Mouse (Mus musculus) left cerebral cortex, postnatal 4 days (tissue): Measurements from ENCODE around the gene Krtap9-5. TPM values are rescaled to one million over a fixed set of nuclear protein-coding genes. Genes with fewer than 3 reads are reported as not detected.

Source experiments
- total RNA-seq, 2 experiments: library from RNA; stranded (reverse); gene quantifications; 2 replicates each; pipeline ENCODE4 v1.2.3; 2021

Krtap9-5 gene
- total RNA-seq, 2 experiments from 2014 or later = not detected

Other genes with a start within 250 kb of the Krtap9-5 start
- not detected for gene Gm14180, start 214.2 kb upstream of the Krtap9-5 start, total RNA-seq
- gene Gm11595, start 175.6 kb upstream of the Krtap9-5 start, total RNA-seq = not detected
- not detected for gene Krtap4-8, start 167.8 kb upstream of the Krtap9-5 start, total RNA-seq
- not detected for gene Krtap4-9, start 163.3 kb upstream of the Krtap9-5 start, total RNA-seq
- not detected for gene Gm11596, start 155.0 kb upstream of the Krtap9-5 start, total RNA-seq
- not detected for gene Gm11569, start 149.5 kb upstream of the Krtap9-5 start, total RNA-seq
- not detected for gene Gm11554, start 144.0 kb upstream of the Krtap9-5 start, total RNA-seq
- gene Krtap4-13, start 138.6 kb upstream of the Krtap9-5 start, total RNA-seq = not detected
- gene Gm11564, start 132.8 kb upstream of the Krtap9-5 start, total RNA-seq = not detected
- gene 2300003K06Rik, start 110.4 kb upstream of the Krtap9-5 start, total RNA-seq = not detected
- not detected for gene Krtap4-16, start 96.9 kb upstream of the Krtap9-5 start, total RNA-seq
- not detected for gene Gm11568, start 90.6 kb upstream of the Krtap9-5 start, total RNA-seq
- not detected for gene Gm11559, start 84.0 kb upstream of the Krtap9-5 start, total RNA-seq
- not detected for gene Krtap9-1, start 75.1 kb upstream of the Krtap9-5 start, total RNA-seq
- not detected for gene Gm11567, start 69.3 kb upstream of the Krtap9-5 start, total RNA-seq
- gene Krtap31-1, start 40.6 kb upstream of the Krtap9-5 start, total RNA-seq = not detected
- not detected for gene Gm11565, start 33.7 kb upstream of the Krtap9-5 start, total RNA-seq
- not detected for gene Krtap31-2, start 12.2 kb upstream of the Krtap9-5 start, total RNA-seq
- gene Krtap29-1, start 30.6 kb downstream of the Krtap9-5 start, total RNA-seq = not detected
- not detected for gene Krtap16-1, start 38.1 kb downstream of the Krtap9-5 start, total RNA-seq
- not detected for gene Krtap17-1, start 45.5 kb downstream of the Krtap9-5 start, total RNA-seq
- under 1 TPM in 1 of 2 experiments, not detected in 1; 0.30 TPM for gene Krt33a, start 67.7 kb downstream of the Krtap9-5 start, total RNA-seq
- gene Krt33b, start 81.4 kb downstream of the Krtap9-5 start, total RNA-seq = not detected
- not detected for gene Krt34, start 93.1 kb downstream of the Krtap9-5 start, total RNA-seq
- gene Krt31, start 102.1 kb downstream of the Krtap9-5 start, total RNA-seq = not detected
- not detected for gene Krt32, start 139.8 kb downstream of the Krtap9-5 start, total RNA-seq
- gene Krt35, start 147.8 kb downstream of the Krtap9-5 start, total RNA-seq = not detected
- not detected for gene Krt36, start 157.2 kb downstream of the Krtap9-5 start, total RNA-seq
- not detected for gene Krt13, start 173.1 kb downstream of the Krtap9-5 start, total RNA-seq
- not detected for gene Krt15, start 187.5 kb downstream of the Krtap9-5 start, total RNA-seq
- gene Krt19, start 200.2 kb downstream of the Krtap9-5 start, total RNA-seq = 1 to 10 TPM; 1.2 to 1.5 TPM
- gene Krt9, start 244.8 kb downstream of the Krtap9-5 start, total RNA-seq = under 1 TPM; 0.52 to 0.56 TPM